Mouse (Mus musculus): ENCODE measurements around the gene Nostrin.

Nostrin gene

DNA sequence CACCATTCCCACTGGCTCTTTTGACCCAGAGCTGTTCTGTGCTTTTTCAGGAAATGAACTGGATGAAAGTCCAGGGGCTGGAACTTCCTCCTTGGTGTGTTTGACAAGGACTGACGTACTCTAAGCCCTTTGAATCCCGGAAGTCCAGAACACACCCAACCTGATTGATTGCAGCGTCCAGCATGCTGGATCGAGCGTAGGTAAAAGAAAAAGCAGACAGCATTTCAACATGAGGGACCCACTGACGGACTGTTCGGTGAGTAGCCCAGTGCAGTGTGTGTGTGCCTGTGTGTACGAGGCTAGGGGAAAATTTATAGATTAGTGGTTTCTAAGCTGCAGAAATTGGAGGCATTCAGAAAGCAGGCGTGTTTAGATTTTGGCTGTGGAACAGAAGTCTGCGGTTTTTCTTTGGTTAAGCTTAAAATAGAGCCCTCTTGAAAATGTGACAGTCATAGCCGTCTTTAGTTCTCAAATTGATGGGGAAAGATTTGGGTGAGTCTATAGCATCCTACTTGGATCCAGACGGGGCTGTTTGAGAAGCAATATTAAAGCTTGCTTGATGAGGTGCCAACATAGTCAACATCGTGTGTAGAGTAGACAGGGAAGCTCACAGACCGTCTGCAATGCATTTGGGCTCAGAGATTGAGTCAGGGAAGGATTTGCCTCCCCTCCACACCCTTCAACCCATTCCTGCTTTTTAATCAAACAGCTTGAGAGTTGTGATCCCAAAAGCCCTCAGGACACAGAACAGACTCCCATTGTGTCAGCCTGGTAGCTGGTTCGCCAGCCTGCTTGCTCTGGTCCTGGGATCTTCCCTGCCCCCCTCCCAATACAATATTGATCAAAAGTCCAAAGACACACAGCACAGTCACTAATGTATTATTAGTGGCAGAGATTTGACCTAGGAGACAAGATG lies at the start of gene Nostrin:
Gene Nostrin, plus strand, starts transcription at position 140 of the 916 bp plus-strand sequence.
- no peak for DNase-seq (ENCODE audit: low spot score in 2 of 2)

GRCm38 (mm10) chr2:69086505-69087260 lies 48.9 kb upstream of the Nostrin start:
- DNase-seq (ENCODE audit: low spot score in 2 of 2): no peak

GRCm38 (mm10) chr2:69095836-69096235 lies 39.8 kb upstream of the Nostrin start:
- DNase-seq (ENCODE audit: low spot score in 2 of 2): no peak

GRCm38 (mm10) chr2:69096821-69097220 lies 38.8 kb upstream of the Nostrin start:
- no peak for DNase-seq (ENCODE audit: low spot score in 2 of 2)

DNA sequence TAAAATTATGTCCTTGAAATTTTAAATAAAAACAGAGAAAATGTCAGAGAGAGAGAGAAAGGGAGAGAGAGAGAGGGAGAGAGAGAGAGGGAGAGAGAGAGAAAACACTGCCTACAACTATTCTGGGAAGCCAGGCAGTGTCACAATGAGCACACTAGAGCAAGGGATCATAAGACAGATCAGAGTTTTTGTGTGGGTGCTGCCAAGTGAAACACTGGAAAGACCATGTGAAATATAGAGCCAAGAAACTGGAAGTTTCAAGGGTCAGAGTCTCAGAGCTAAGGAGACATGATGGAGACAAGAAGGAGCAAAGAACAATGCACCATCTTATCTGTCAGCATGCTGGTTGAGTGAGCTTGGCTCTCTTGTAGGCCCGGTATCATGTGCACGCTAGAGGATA lies 38.1 kb upstream of the Nostrin start:
- DNase-seq (ENCODE audit: low spot score in 2 of 2): no peak

DNA sequence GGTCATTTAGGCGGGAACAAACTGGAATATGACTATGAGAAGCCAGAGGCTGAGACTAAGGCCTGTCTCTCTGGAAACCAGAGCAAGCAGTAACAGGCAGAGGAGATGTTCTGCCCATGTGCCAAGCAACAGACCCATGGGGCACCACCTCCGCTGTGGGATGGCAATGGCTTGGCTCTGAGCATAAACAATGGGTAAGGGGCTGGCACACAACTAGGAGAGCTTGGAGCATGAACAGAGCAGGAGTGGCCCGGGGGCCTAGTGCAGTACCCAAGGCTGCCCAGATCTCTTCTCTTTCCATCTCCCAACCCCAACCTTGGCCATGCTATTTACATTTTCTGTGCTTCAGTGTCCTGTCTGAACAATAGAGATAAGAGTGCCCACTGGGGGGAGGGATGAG lies 36.9 kb upstream of the Nostrin start:
- no peak for DNase-seq (ENCODE audit: low spot score in 2 of 2)

DNA sequence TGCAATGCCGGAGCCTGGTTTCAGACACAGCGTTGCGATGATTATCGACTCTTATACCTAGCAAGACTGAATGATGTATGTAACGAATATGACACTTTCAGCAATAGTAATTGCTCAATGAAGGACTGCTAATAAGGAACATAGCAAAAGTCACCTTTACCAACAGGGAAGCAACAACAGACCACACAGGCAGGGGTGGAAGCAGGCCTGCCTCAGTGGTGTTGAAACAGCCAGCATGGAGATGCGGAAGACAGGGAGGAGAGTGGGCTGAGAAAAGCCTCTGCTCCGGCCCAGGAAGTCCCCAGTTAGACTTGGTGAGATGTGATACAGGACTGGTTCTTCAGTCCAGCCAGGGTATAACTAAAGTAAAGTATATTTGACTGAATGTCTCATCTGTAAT lies 36.5 kb upstream of the Nostrin start:
- DNase-seq (ENCODE audit: low spot score in 2 of 2): no peak

DNA sequence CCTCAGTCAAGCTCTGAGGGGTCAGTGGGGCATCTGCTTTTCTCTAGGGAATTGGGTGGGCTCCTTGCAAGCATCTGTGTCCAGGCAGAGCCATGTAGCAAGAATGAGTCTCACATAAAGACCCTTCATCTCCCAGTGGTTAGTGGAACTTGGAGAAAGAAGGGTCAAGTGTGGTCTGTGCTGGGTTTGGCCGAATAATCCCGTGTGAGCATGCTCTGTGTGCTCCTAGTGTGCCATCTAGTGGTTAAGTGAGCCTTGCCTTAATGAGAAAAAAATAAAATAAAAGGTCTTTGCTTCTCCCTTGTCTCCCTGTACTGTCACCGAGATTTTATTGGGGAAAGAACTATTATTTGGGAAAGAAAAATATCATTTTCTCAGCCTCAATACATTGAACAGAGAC lies 34.9 kb upstream of the Nostrin start:
- DNase-seq (ENCODE audit: low spot score in 2 of 2): no peak

GRCm38 (mm10) chr2:69103526-69103925 lies 32.1 kb upstream of the Nostrin start:
- DNase-seq (ENCODE audit: low spot score in 2 of 2): no peak

DNA sequence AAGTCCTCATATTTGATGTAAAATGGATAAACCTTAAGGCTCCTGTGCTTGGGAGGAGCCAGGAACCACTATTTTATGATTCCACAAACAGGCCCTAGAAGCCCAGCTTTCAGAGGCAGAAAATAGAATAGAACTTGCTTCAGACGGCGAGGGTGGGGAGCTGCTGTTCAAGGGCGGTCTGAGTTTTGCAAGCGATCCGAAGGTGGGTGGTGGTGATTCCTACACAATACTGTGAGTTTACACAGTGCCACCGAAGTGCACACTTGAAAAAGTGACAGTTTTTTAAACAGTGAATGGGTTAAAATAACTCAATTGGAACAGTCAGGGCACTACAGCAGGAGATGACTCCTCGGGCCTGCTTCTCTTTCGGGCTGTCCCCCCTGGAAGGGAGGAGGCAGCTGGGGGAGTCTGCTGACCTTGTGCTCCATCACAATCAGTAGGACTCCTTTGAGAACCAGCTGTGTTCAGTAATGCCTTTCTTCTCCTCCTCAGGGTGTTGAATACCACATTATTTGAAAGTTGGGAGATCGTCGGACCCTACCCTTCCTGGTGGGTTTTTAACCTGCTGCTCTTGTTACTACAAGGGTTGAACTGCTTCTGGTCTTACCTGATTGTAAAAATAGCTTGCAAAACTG lies 31.0 kb upstream of the Nostrin start:
- no peak for DNase-seq (ENCODE audit: low spot score in 2 of 2)

- no peak for DNase-seq (ENCODE audit: low spot score in 2 of 2)
Observed at GRCm38 (mm10) chr2:69109246-69109645, 26.4 kb upstream of the Nostrin start.

DNA sequence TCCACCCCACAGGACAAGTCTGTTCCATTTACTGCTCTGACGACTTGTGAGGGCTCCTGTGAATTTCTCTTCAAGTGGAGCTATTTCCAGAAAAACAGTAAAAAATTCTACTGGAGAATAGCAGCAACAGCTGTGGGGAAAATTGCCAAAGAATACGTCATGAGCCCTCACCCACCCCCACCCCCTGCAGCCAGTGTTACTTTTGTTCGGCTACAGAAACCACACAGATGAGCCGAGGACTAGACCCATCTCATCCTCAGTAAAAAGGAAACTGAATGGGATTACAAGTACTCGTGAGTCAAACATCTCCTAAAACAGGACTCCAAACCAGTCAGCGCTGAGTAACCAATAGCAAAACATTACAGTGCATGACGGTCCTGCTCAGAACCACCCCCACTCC lies 25.9 kb upstream of the Nostrin start:
- DNase-seq (ENCODE audit: low spot score in 2 of 2): no peak

DNA sequence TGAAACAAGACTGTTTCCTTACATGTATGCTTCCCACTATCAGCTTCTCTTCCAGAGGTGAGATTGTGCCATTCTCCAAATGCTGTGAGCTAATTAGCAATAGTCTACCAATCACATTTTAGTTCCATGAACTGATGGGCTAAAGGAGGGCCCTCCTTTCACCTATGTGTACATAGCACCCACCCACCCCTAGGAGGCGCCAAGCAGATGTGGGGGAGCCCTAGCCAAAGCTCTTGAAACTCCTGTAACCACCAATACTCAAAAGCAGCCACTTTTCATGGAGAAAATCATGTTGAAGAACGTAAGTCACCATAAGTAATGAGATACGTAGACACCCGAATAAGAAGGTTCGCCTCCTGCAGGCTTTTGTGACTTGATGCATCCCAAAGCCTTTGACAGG lies 23.0 kb upstream of the Nostrin start:
- DNase-seq (ENCODE audit: low spot score in 2 of 2): no peak

GRCm38 (mm10) chr2:69113829-69114547 lies 21.6 kb upstream of the Nostrin start:
- no peak for DNase-seq (ENCODE audit: low spot score in 2 of 2)

DNA sequence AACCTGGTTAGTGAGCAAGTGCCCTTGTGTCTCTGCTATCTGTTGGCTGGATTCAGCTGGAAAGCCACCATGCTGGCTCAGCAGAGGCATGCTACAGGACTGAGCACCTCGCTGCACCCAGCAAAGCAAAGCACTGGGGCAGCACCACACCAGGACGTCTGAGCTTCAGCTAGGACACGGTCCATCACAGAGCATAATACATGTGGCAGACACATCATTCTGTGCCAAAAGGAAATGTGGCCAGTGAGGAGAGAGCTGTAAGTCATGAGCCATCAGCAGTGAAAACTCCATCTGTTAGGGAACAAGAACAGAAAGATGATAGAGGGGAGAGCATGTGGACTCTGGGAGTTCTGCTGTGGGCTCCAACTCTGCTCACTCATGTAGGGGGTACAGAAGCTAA lies 19.7 kb upstream of the Nostrin start:
- no peak for DNase-seq (ENCODE audit: low spot score in 2 of 2)

DNA sequence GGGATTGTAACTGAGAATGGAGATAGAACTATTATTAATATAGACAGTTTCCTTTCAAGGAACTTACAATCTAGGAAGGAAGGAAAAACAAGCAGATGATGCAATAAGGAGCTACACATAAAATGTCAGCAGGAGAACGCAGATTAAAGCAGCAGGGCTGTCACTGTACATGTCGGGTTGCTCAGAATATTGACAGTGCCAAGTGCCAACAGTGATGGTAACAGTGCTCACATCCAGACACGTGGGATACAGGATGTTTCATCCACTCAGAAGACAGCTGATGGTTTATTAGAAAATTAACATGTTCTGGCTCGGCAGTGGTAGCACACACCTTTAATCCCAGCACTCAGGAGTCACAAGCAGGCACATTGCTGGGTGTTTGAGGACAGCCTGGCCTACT lies 18.8 kb upstream of the Nostrin start:
- DNase-seq (ENCODE audit: low spot score in 2 of 2): no peak

- no peak for DNase-seq (ENCODE audit: low spot score in 2 of 2)
Observed at GRCm38 (mm10) chr2:69118994-69119393, 16.6 kb upstream of the Nostrin start.

DNA sequence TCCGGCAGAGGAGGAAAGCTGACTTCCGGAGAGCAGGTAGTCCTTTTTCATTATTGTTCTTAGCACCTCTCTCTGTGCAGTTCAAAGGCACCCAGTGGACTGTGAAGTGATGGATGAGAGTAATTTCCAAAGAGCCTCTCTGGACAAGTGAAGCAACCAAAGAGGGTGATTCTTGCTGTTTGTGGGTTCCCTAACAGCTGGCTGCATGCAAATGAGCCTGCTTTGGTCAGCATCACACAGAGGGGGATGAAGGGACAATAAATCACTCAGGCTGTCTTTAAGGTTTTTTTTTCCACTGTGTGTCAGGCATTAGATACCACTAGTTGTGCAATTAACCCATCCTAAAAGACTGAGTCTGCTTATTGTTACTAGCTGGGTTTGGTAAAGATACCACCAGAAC lies 15.9 kb upstream of the Nostrin start:
- no peak for DNase-seq (ENCODE audit: low spot score in 2 of 2)

- no peak for DNase-seq (ENCODE audit: low spot score in 2 of 2)
Observed at GRCm38 (mm10) chr2:69121681-69122080, 13.9 kb upstream of the Nostrin start.

GRCm38 (mm10) chr2:69125425-69125824 lies 10.2 kb upstream of the Nostrin start:
- no peak for DNase-seq (ENCODE audit: low spot score in 2 of 2)

DNA sequence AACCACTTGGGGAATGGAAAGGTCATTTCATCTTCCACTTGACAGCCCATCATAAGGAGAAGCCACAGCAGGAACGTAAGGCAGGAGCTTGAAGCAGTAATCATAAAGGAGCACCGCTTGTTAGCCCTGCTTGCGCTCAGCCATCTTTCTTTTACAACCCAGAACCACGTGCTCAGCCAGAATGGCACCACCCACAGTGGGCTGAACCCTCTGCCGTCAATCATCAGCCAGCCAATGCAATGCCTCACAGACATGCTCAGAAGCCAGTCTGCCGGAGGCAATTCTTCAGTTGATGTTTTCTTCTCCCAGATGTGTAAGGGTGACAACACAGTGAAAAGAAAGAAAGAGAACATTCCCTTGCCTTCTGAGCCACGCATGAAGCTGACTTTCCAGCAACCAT lies 7.3 kb upstream of the Nostrin start:
- no peak for DNase-seq (ENCODE audit: low spot score in 2 of 2)

DNA sequence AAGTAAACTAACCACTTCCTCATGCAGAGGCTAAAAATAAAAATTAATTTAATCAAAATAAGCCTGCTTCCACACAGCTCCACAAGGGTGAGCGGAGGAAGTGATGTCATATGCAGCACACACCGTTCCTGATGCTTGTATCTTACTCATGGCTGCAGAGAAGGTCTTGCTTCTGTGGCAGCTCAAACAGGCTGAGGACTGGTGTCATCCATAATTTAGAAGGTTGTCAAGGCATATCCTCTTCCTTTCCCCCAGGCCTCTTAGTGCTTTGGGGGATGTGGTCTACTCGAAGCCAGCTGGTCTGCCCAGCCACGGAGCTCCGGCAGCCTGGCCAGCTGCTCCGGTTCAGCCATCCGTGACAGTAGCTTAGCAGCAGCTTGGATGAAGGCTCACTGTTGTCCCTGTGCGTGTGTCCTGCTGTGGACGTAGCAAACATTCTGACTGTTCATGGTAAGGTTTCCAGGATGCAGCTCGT lies 6.6 kb upstream of the Nostrin start:
- no peak for DNase-seq (ENCODE audit: low spot score in 2 of 2)
